Mouse (Mus musculus) liver, embryonic 16.5 days (tissue): ENCODE measurements around the gene Dnajc1. TPM values are rescaled to one million over a fixed set of nuclear protein-coding genes. Genes with fewer than 3 reads are reported as not detected.

ENCODE experiments used
- ATAC-seq: fragments of 200-750 bp; cut with Nextera tagmentation; 2 replicates; pipeline ENCODE4 v1.8.0; 2017; ENCODE audit warnings: low read depth, mild to moderate bottlenecking, moderate number of reproducible peaks, moderate library complexity
- H3K27ac ChIP-seq: fragments of 300-500 bp; sonication (generic); 2 replicates; pipeline ENCODE4 v1.5.1; 2014; ENCODE audit warnings: mild to moderate bottlenecking, low read length
- H3K27me3 ChIP-seq: fragments of 300-500 bp; sonication (generic); 2 replicates; pipeline ENCODE4 v1.6.1; 2014; ENCODE audit warnings: low read depth, low read length, mixed read lengths; ENCODE audit not compliant: control insufficient read depth, insufficient read depth
- H3K36me3 ChIP-seq: fragments of 300-500 bp; sonication (generic); 2 replicates; pipeline ENCODE4 v1.6.1; 2014; ENCODE audit warnings: mild to moderate bottlenecking; ENCODE audit not compliant: control insufficient read depth, insufficient read depth
- H3K4me1 ChIP-seq: fragments of 300-500 bp; sonication (generic); 2 replicates; pipeline ENCODE4 v1.6.1; 2014; ENCODE audit warnings: low read depth, low read length, mixed read lengths; ENCODE audit not compliant: control insufficient read depth
- H3K4me2 ChIP-seq: fragments of 300-500 bp; sonication (generic); 2 replicates; pipeline ENCODE4 v1.6.1; 2014; ENCODE audit warnings: low read depth, low read length, mixed read lengths
- H3K4me3 ChIP-seq: fragments of 300-500 bp; sonication (generic); 2 replicates; pipeline ENCODE4 v1.5.1; 2014; ENCODE audit warnings: low read depth, mild to moderate bottlenecking, low read length
- H3K9ac ChIP-seq: fragments of 300-500 bp; sonication (generic); 2 replicates; pipeline ENCODE4 v1.6.1; 2014; ENCODE audit warnings: low read depth, low read length
- H3K9me3 ChIP-seq: fragments of 300-500 bp; sonication (generic); replicated peaks from 2 replicates; pipeline ENCODE4 v1.6.1; 2016; ENCODE audit warnings: low read length; ENCODE audit not compliant: control insufficient read depth
- WGBS: fragments of 180-500 bp; shearing (Covaris S2); extraction: QIAGEN DNeasy Blood & Tissue Kit; methylation state at CpG from one replicate; pipeline ENCODE4 v1.1.7; 2014; ENCODE audit not compliant: insufficient replicate concordance; 5-methylcytosine and 5-hydroxymethylcytosine counted together
- polyA plus RNA-seq: library from polyadenylated mRNA; unstranded; fragments of >200 nt; fragmentation: Nextera tagmentation; extraction: Ambion mirVana; gene quantifications from 2 replicates; pipeline ENCODE4 v1.2.1, GENCODE M21; 2015

The Dnajc1 gene
- polyA plus RNA-seq, 1 experiment from 2014 or later = 10.1 TPM

GRCm38 (mm10) chr2:18316909-18317308, 75.7 kb downstream of the Dnajc1 start:
- Histone ChIP-seq H3K27me3 (no peaks in the 10 kb centered on the region), H3K4me1 (no peaks in the 10 kb centered on the region), H3K27ac (no peak overlapping the region), H3K4me2 (no peak overlapping the region), H3K4me3 (no peak overlapping the region), H3K36me3 (no peaks in the 10 kb centered on the region), H3K9me3 (peaks cover 3% of the 10 kb centered on the region; the same call in 1 of the 2 replicates), H3K9ac (no peak overlapping the region)
- no peak for ATAC-seq
- 77% methylated on average over 2 of the region's 2 CpGs for WGBS

GRCm38 (mm10) chr2:18310261-18311104, 82.1 kb downstream of the Dnajc1 start:
- Histone ChIP-seq H3K27ac (no peak overlapping the region), H3K36me3 (no peaks in the 10 kb centered on the region), H3K4me3 (no peak overlapping the region), H3K9ac (no peak overlapping the region), H3K27me3 (no peaks in the 10 kb centered on the region), H3K9me3 (no peaks in the 10 kb centered on the region), H3K4me1 (no peaks in the 10 kb centered on the region), H3K4me2 (no peak overlapping the region)
- ATAC-seq = no peak
- 73% methylated on average over 4 of the region's 4 CpGs for WGBS

GRCm38 (mm10) chr2:18307440-18308305, 85.0 kb downstream of the Dnajc1 start:
- Histone ChIP-seq H3K9ac (no peak overlapping the region), H3K4me3 (no peak overlapping the region), H3K9me3 (no peaks in the 10 kb centered on the region), H3K36me3 (no peaks in the 10 kb centered on the region), H3K27me3 (no peaks in the 10 kb centered on the region), H3K4me2 (no peak overlapping the region), H3K27ac (no peak overlapping the region), H3K4me1 (no peaks in the 10 kb centered on the region)
- ATAC-seq = no peak
- 61% methylated on average over 7 of the region's 7 CpGs for WGBS

- H3K36me3 ChIP-seq = no peaks in the 10 kb centered on the region
Observed at GRCm38 (mm10) chr2:18300949-18301348, 91.7 kb downstream of the Dnajc1 start.

GRCm38 (mm10) chr2:18285175-18285574, 107.5 kb downstream of the Dnajc1 start:
- no peak for ATAC-seq
- Histone ChIP-seq H3K4me2 (no peak overlapping the region), H3K27ac (no peak overlapping the region), H3K27me3 (no peaks in the 10 kb centered on the region), H3K9ac (no peak overlapping the region), H3K4me1 (no peaks in the 10 kb centered on the region), H3K36me3 (peaks cover 3% of the 10 kb centered on the region; the same call in 1 of the 2 replicates), H3K9me3 (no peaks in the 10 kb centered on the region), H3K4me3 (no peak overlapping the region)
- WGBS = 84% methylated on average over 6 of the region's 6 CpGs

More at GRCm38 (mm10) chr2:18300949-18301348, 91.7 kb downstream of the Dnajc1 start:
- Histone ChIP-seq H3K4me2 (no peak overlapping the region), H3K27ac (no peak overlapping the region), H3K4me1 (no peaks in the 10 kb centered on the region), H3K4me3 (no peak overlapping the region), H3K9me3 (no peaks in the 10 kb centered on the region), H3K9ac (no peak overlapping the region), H3K27me3 (no peaks in the 10 kb centered on the region)
- no peak for ATAC-seq
- WGBS = 29% methylated on average over 3 of the region's 3 CpGs

GRCm38 (mm10) chr2:18265736-18266135, 126.9 kb downstream of the Dnajc1 start:
- H3K4me1 ChIP-seq = no peaks in the 10 kb centered on the region
- no peak overlapping the region for H3K4me2 ChIP-seq
- H3K4me3 ChIP-seq = no peak overlapping the region
- 52% methylated on average over 1 of the region's 1 CpGs for WGBS
- no peaks in the 10 kb centered on the region for H3K27me3 ChIP-seq
- H3K36me3 ChIP-seq = no peaks in the 10 kb centered on the region
- no peak overlapping the region for H3K9ac ChIP-seq
- no peaks in the 10 kb centered on the region for H3K9me3 ChIP-seq
- H3K27ac ChIP-seq = no peak overlapping the region
- ATAC-seq = no peak

GRCm38 (mm10) chr2:18264579-18264978, 128.1 kb downstream of the Dnajc1 start:
- no peaks in the 10 kb centered on the region for H3K9me3 ChIP-seq
- H3K4me2 ChIP-seq = no peak overlapping the region
- H3K27ac ChIP-seq = no peak overlapping the region
- ATAC-seq = no peak
- no peaks in the 10 kb centered on the region for H3K36me3 ChIP-seq
- no peaks in the 10 kb centered on the region for H3K4me1 ChIP-seq
- no peak overlapping the region for H3K4me3 ChIP-seq
- H3K9ac ChIP-seq = no peak overlapping the region
- no peaks in the 10 kb centered on the region for H3K27me3 ChIP-seq
- 48% methylated on average over 3 of the region's 3 CpGs for WGBS

GRCm38 (mm10) chr2:18262298-18262697, 130.3 kb downstream of the Dnajc1 start:
- no peak overlapping the region for H3K27ac ChIP-seq
- no peak overlapping the region for H3K4me3 ChIP-seq
- H3K4me1 ChIP-seq = no peaks in the 10 kb centered on the region
- no peaks in the 10 kb centered on the region for H3K36me3 ChIP-seq
- no peak overlapping the region for H3K4me2 ChIP-seq
- H3K9me3 ChIP-seq = no peaks in the 10 kb centered on the region
- no peaks in the 10 kb centered on the region for H3K27me3 ChIP-seq
- no peak for ATAC-seq
- no peak overlapping the region for H3K9ac ChIP-seq
- 7% methylated on average over 1 of the region's 1 CpGs for WGBS

GRCm38 (mm10) chr2:18249224-18249623, 143.4 kb downstream of the Dnajc1 start:
- no peaks in the 10 kb centered on the region for H3K27me3 ChIP-seq
- no peak overlapping the region for H3K9ac ChIP-seq
- no peak overlapping the region for H3K4me3 ChIP-seq
- no peaks in the 10 kb centered on the region for H3K36me3 ChIP-seq
- WGBS = 55% methylated on average over 3 of the region's 3 CpGs
- no peak overlapping the region for H3K27ac ChIP-seq
- no peak for ATAC-seq
- no peak overlapping the region for H3K4me2 ChIP-seq
- H3K9me3 ChIP-seq = no peaks in the 10 kb centered on the region
- H3K4me1 ChIP-seq = no peaks in the 10 kb centered on the region
